Mouse (Mus musculus) monocyte, adult 2 months (primary cell): ENCODE data around the gene Gm47985.

Experiments used
- DNase-seq, 2 experiments: peaks; one replicate each; pipeline ENCODE4 v3.0.0; 2022; ENCODE audit warnings: low spot score in 2 of 2, low read depth in 1 of 2

The Gm47985 gene

GRCm38 (mm10) chr1:151219045-151219444 is 36.7 kb downstream of the Gm47985 start:
- no peak for DNase-seq

- DNase-seq: no peak
These were observed 37.8 kb downstream of the Gm47985 start for GRCm38 (mm10) chr1:151220098-151220497.

- DNase-seq: no peak
These were observed 40.4 kb downstream of the Gm47985 start for GRCm38 (mm10) chr1:151222561-151223267.

- no peak for DNase-seq
These were observed 41.0 kb downstream of the Gm47985 start for GRCm38 (mm10) chr1:151223377-151223776.

- DNase-seq: no peak
These were observed 42.2 kb downstream of the Gm47985 start for GRCm38 (mm10) chr1:151224536-151224935.

GRCm38 (mm10) chr1:151227506-151227905 is 45.2 kb downstream of the Gm47985 start:
- no peak for DNase-seq

GRCm38 (mm10) chr1:151228320-151228989 is 46.1 kb downstream of the Gm47985 start:
- no peak for DNase-seq

GRCm38 (mm10) chr1:151232346-151232745 is 50.0 kb downstream of the Gm47985 start:
- no peak for DNase-seq

GRCm38 (mm10) chr1:151233756-151234155 is 51.4 kb downstream of the Gm47985 start:
- no peak for DNase-seq
